Mouse (Mus musculus) MEL (cell line): ENCODE results near the gene Tmem8.

ENCODE experiments used
- CTCF ChIP-seq, 3 experiments: IDR thresholded peaks in 2 of 3; conservative IDR thresholded peaks in 1 of 3; 2 replicates each; pipeline ENCODE4 v1.5.1; 2011 to 2012; ENCODE audit warnings: low read length in 3 of 3, low read depth in 2 of 3, mild to moderate bottlenecking in 2 of 3, improper control_type of control experiment in 1 of 3, inconsistent platforms in 1 of 3, mixed read lengths in 1 of 3, moderate library complexity in 1 of 3; ENCODE audit not compliant: control insufficient read depth in 1 of 3, insufficient read depth in 1 of 3, poor library complexity in 1 of 3, severe bottlenecking in 1 of 3
- GATA1 ChIP-seq: IDR thresholded peaks from 2 replicates; pipeline ENCODE4 v1.6.1; 2011; ENCODE audit warnings: low read depth, low read length, improper control_type of control experiment
- KAT2A ChIP-seq: conservative IDR thresholded peaks from 2 replicates; pipeline ENCODE4 v1.6.1; 2012; ENCODE audit warnings: low read depth, low read length, improper control_type of control experiment, inconsistent platforms
- MAFK ChIP-seq: IDR thresholded peaks from 2 replicates; pipeline ENCODE4 v1.6.1; 2011; ENCODE audit warnings: low read depth, mild to moderate bottlenecking, low read length, improper control_type of control experiment, borderline replicate concordance
- POLR2A ChIP-seq, 2 experiments: IDR thresholded peaks; 2 replicates each; pipeline ENCODE4 v1.6.1; 2011 to 2012; ENCODE audit warnings: low read length in 2 of 2, mild to moderate bottlenecking in 2 of 2, control low read depth in 1 of 2, improper control_type of control experiment in 1 of 2, low read depth in 1 of 2, moderate library complexity in 1 of 2; ENCODE audit not compliant: control insufficient read depth in 1 of 2, insufficient read depth in 1 of 2, poor library complexity in 1 of 2
- TAL1 ChIP-seq: IDR thresholded peaks from 2 replicates; pipeline ENCODE4 v1.6.1; 2012; ENCODE audit warnings: mild to moderate bottlenecking, inconsistent platforms, low read length, moderate library complexity, mixed read lengths

DNA sequence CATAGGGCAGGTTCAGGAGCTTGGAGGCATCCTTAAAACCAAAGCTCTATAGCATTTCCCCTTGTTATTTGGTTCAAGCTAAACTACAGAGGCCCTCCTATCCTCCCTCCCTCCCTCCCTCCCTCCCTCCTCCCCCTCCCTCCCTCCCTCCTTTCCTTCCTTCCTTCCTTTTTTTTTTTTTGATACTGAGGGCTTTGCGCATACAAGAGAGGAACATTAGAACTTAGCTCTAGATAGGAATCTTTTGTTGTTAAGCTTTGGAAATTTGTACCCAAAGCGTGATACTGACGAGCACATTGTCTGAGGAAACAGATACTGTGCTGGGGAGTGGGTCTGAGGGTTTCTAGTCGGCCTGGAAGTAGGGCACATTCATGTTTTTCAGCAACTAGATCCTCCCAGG lies 7.5 kb upstream of the Tmem8 start:
- TF ChIP-seq POLR2A (IDR thresholded peaks at IDR 0.05; ENCODE audit: control insufficient read depth in 1 of 2, insufficient read depth in 1 of 2, low read depth in 1 of 2, low read length in 2 of 2, poor library complexity in 1 of 2) = no peak
- TF ChIP-seq CTCF (IDR thresholded peaks at IDR 0.05 in 2 of 3, conservative IDR thresholded peaks at IDR 0.05 in 1 of 3; ENCODE audit: control insufficient read depth in 1 of 3, insufficient read depth in 1 of 3, low read depth in 2 of 3, low read length in 3 of 3, poor library complexity in 1 of 3, severe bottlenecking in 1 of 3) = no peak
- TF ChIP-seq GATA1 = no peak
- TF ChIP-seq MAFK = no peak
- TF ChIP-seq TAL1 = no peak
- TF ChIP-seq KAT2A = no peak
